Mouse (Mus musculus): ENCODE data around the gene Coro1b.

- TF ChIP-seq CTCF (conservative IDR thresholded peaks at IDR 0.05; ENCODE audit: low read length) (no peak), NANOG (IDR thresholded peaks at IDR 0.05; ENCODE audit: borderline replicate concordance, low read length) (no peak), POU5F1 (IDR thresholded peaks at IDR 0.05; ENCODE audit: borderline replicate concordance, low read length) (no peak)
These were observed 34.6 kb upstream of the Coro1b start for GRCm38 (mm10) chr19:4113806-4114230.

All from E14TG2a.4 (cell line).